Mouse (Mus musculus): ENCODE results near the gene Rhebl1. TPM values are rescaled to one million over a fixed set of nuclear protein-coding genes. Genes with fewer than 3 reads are reported as not detected.
A peak's percentile ranks its signal among the peaks of the same experiment; 100 is the strongest.

The Rhebl1 gene
- total and polyA plus RNA-seq, 2 experiments from 2014 or later, result 9.4 to 30.7 TPM

- H3K9me3 ChIP-seq (ENCODE audit: low read length), result no peaks in the 10 kb centered on the region
- 91% methylated on average over 11 of the region's 11 CpGs for WGBS
- ATAC-seq (ENCODE audit: low FRiP score) (no peak), DNase-seq (ENCODE audit: low spot score) (no peak)
- no peaks in the 10 kb centered on the region for H3K27me3 ChIP-seq (ENCODE audit: insufficient read depth, low read length)
- H3K4me2 ChIP-seq (ENCODE audit: low read depth, low read length, poor library complexity, severe bottlenecking), result no peak overlapping the region
- H3K4me1 ChIP-seq (ENCODE audit: insufficient read depth, low read length), result 0 out of 2 replicates have a peak, but pooled peaks cover 3% of the 10 kb centered on the region
- no peak for TF ChIP-seq CTCF (IDR thresholded peaks at IDR 0.05)
- H3K36me3 ChIP-seq (ENCODE audit: insufficient read depth, low read length), result peaks cover 48% of the 10 kb centered on the region
- H3K9ac ChIP-seq (replicated peaks; ENCODE audit: low read length, poor library complexity, severe bottlenecking), result no peak overlapping the region
- no peak overlapping the region for H3K4me3 ChIP-seq (ENCODE audit: low read depth, low read length)
- H3K27ac ChIP-seq (ENCODE audit: low read depth, low read length), result no peak overlapping the region
Observed at GRCm38 (mm10) chr15:98833281-98833680, 61.1 kb downstream of the Rhebl1 start.

- peak; percentile 14; the same call in 1 of the 2 replicates for TF ChIP-seq CTCF (IDR thresholded peaks at IDR 0.05)
- H3K4me3 ChIP-seq (ENCODE audit: low read depth, low read length), result no peak overlapping the region
- no peak for ATAC-seq (ENCODE audit: low FRiP score)
- H3K27ac ChIP-seq (ENCODE audit: low read depth, low read length), result no peak overlapping the region
- no peaks in the 10 kb centered on the region for H3K27me3 ChIP-seq (ENCODE audit: insufficient read depth, low read length)
- no peak overlapping the region for H3K9ac ChIP-seq (replicated peaks; ENCODE audit: low read length, poor library complexity, severe bottlenecking)
- H3K9me3 ChIP-seq (ENCODE audit: low read length), result no peaks in the 10 kb centered on the region
- peaks cover 43% of the 10 kb centered on the region for H3K36me3 ChIP-seq (ENCODE audit: insufficient read depth, low read length)
- DNase-seq (ENCODE audit: low spot score), result no peak
- H3K4me1 ChIP-seq (ENCODE audit: insufficient read depth, low read length), result 0 out of 2 replicates have a peak, but pooled peaks cover 3% of the 10 kb centered on the region
- WGBS, result 61% methylated on average over 12 of the region's 12 CpGs
- H3K4me2 ChIP-seq (ENCODE audit: low read depth, low read length, poor library complexity, severe bottlenecking), result no peak overlapping the region; the same call in 1 of the 2 replicates
Observed at GRCm38 (mm10) chr15:98832161-98833058, 61.9 kb downstream of the Rhebl1 start.

DNA sequence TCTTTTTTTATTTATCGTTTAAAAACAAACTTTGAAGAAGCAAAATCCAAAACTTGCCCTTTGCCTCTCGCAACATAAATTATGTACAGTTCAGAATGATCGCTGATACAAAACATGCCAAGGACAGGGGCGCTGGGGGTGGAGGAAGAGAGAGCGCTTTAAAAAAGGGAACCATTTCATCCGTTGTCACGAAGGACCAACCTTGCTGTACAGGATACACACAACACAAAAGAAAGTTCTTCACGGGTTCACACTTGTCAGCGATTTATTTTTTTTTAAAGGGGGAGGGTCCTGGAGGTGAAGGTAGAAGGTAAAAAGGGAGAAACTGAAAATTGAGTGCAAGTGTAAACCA is 62.7 kb downstream of the Rhebl1 start:
- Histone ChIP-seq H3K9ac (replicated peaks; ENCODE audit: low read length, poor library complexity, severe bottlenecking) (no peak overlapping the region; the same call in 1 of the 2 replicates), H3K27me3 (ENCODE audit: insufficient read depth, low read length) (no peaks in the 10 kb centered on the region), H3K27ac (ENCODE audit: low read depth, low read length) (peak overlapping the region; percentile 77), H3K9me3 (ENCODE audit: low read length) (no peaks in the 10 kb centered on the region), H3K4me1 (ENCODE audit: insufficient read depth, low read length) (0 out of 2 replicates have a peak, but pooled peaks cover 3% of the 10 kb centered on the region), H3K36me3 (ENCODE audit: insufficient read depth, low read length) (peaks cover 35% of the 10 kb centered on the region), H3K4me2 (ENCODE audit: low read depth, low read length, poor library complexity, severe bottlenecking) (peak overlapping the region; percentile 53), H3K4me3 (ENCODE audit: low read depth, low read length) (peak overlapping the region; percentile 68)
- no peak for TF ChIP-seq CTCF (IDR thresholded peaks at IDR 0.05)
- peak; percentile 18; the same call in 1 of the 2 replicates for ATAC-seq (ENCODE audit: low FRiP score)
- 22% methylated on average over 9 of the region's 9 CpGs for WGBS
- DNase-seq (ENCODE audit: low spot score), result no peak

GRCm38 (mm10) chr15:98830736-98831683 is 63.3 kb downstream of the Rhebl1 start, which contains the start of gene Prkag1:
TSS of gene Prkag1 (minus strand) at chr15:98831521.
- Histone ChIP-seq H3K4me3 (ENCODE audit: low read depth, low read length) (peak within 1 kb of the TSS; percentile 68), H3K9ac (replicated peaks; ENCODE audit: low read length, poor library complexity, severe bottlenecking) (peak within 1 kb of the TSS; percentile 75), H3K27me3 (ENCODE audit: insufficient read depth, low read length) (no peaks in the 10 kb centered on the region), H3K4me1 (ENCODE audit: insufficient read depth, low read length) (0 out of 2 replicates have a peak, but pooled peaks cover 3% of the 10 kb centered on the region), H3K4me2 (ENCODE audit: low read depth, low read length, poor library complexity, severe bottlenecking) (peak within 1 kb of the TSS; percentile 53), H3K9me3 (ENCODE audit: low read length) (no peaks in the 10 kb centered on the region), H3K36me3 (ENCODE audit: insufficient read depth, low read length) (peaks cover 29% of the 10 kb centered on the region), H3K27ac (ENCODE audit: low read depth, low read length) (peak within 1 kb of the TSS; percentile 77)
- peak; percentile 96 for DNase-seq (ENCODE audit: low spot score)
- ATAC-seq (ENCODE audit: low FRiP score), result peak; percentile 95
- WGBS, result under 1% methylated on average over 63 of the region's 66 CpGs
- peak; percentile 68 for TF ChIP-seq CTCF (IDR thresholded peaks at IDR 0.05)

Other genes starting within 250 kb of the Rhebl1 start
- 46.7 and 50.5 TPM in 2 replicates for gene Ddx23, start 231.6 kb downstream of the Rhebl1 start, total RNA-seq (2014; rRNA removed)
- gene Ddx23, start 231.6 kb downstream of the Rhebl1 start, polyA plus RNA-seq (2015; fragmentation: Nextera tagmentation; extraction: Ambion mirVana), result 14.0 and 20.5 TPM in 2 replicates
- gene Rnd1, start 217.1 kb downstream of the Rhebl1 start, total RNA-seq (2014; rRNA removed), result 34.5 and 42.9 TPM in 2 replicates
- gene Rnd1, start 217.1 kb downstream of the Rhebl1 start, polyA plus RNA-seq (2015; fragmentation: Nextera tagmentation; extraction: Ambion mirVana), result 20.7 and 24.9 TPM in 2 replicates
- 6.9 and 9.1 TPM in 2 replicates for gene Ccdc65, start 186.3 kb downstream of the Rhebl1 start, total RNA-seq (2014; rRNA removed)
- 11.4 and 12.3 TPM in 2 replicates for gene Ccdc65, start 186.3 kb downstream of the Rhebl1 start, polyA plus RNA-seq (2015; fragmentation: Nextera tagmentation; extraction: Ambion mirVana)
- 1.0 and 2.8 TPM in 2 replicates for gene Fkbp11, start 166.3 kb downstream of the Rhebl1 start, total RNA-seq (2014; rRNA removed)
- 4.4 and 5.4 TPM in 2 replicates for gene Fkbp11, start 166.3 kb downstream of the Rhebl1 start, polyA plus RNA-seq (2015; fragmentation: Nextera tagmentation; extraction: Ambion mirVana)
- 122 and 144 TPM in 2 replicates for gene Arf3, start 131.3 kb downstream of the Rhebl1 start, total RNA-seq (2014; rRNA removed)
- gene Arf3, start 131.3 kb downstream of the Rhebl1 start, polyA plus RNA-seq (2015; fragmentation: Nextera tagmentation; extraction: Ambion mirVana), result 89.2 and 93.8 TPM in 2 replicates
- gene Wnt10b, start 116.4 kb downstream of the Rhebl1 start, total RNA-seq (2014; rRNA removed), result 0.38 and 1.5 TPM in 2 replicates
- not detected in 2 replicates for gene Wnt10b, start 116.4 kb downstream of the Rhebl1 start, polyA plus RNA-seq (2015; fragmentation: Nextera tagmentation; extraction: Ambion mirVana)
- 0.33 TPM in 2 replicates for gene Wnt1, start 104.7 kb downstream of the Rhebl1 start, total RNA-seq (2014; rRNA removed)
- 0.81 and 1.1 TPM in 2 replicates for gene Wnt1, start 104.7 kb downstream of the Rhebl1 start, polyA plus RNA-seq (2015; fragmentation: Nextera tagmentation; extraction: Ambion mirVana)
- gene Ddn, start 85.0 kb downstream of the Rhebl1 start, total RNA-seq (2014; rRNA removed), result 5.5 and 7.3 TPM in 2 replicates
- gene Ddn, start 85.0 kb downstream of the Rhebl1 start, polyA plus RNA-seq (2015; fragmentation: Nextera tagmentation; extraction: Ambion mirVana), result 0.51 and 0.64 TPM in 2 replicates
- 45.1 and 50.6 TPM in 2 replicates for gene Prkag1, start 63.0 kb downstream of the Rhebl1 start, total RNA-seq (2014; rRNA removed)
- 50.6 and 57.4 TPM in 2 replicates for gene Prkag1, start 63.0 kb downstream of the Rhebl1 start, polyA plus RNA-seq (2015; fragmentation: Nextera tagmentation; extraction: Ambion mirVana)
- gene Kmt2d, start 23.3 kb downstream of the Rhebl1 start, total RNA-seq (2014; rRNA removed), result 32.2 and 32.5 TPM in 2 replicates
- gene Kmt2d, start 23.3 kb downstream of the Rhebl1 start, polyA plus RNA-seq (2015; fragmentation: Nextera tagmentation; extraction: Ambion mirVana), result 5.6 and 7.7 TPM in 2 replicates
- 0.38 and 0.71 TPM in 2 replicates for gene Dhh, start 4.0 kb upstream of the Rhebl1 start, total RNA-seq (2014; rRNA removed)
- gene Dhh, start 4.0 kb upstream of the Rhebl1 start, polyA plus RNA-seq (2015; fragmentation: Nextera tagmentation; extraction: Ambion mirVana), result 0.18 and 0.22 TPM in 2 replicates
- gene Lmbr1l, start 23.7 kb upstream of the Rhebl1 start, total RNA-seq (2014; rRNA removed), result 46.0 and 56.9 TPM in 2 replicates
- gene Lmbr1l, start 23.7 kb upstream of the Rhebl1 start, polyA plus RNA-seq (2015; fragmentation: Nextera tagmentation; extraction: Ambion mirVana), result 19.6 and 21.7 TPM in 2 replicates
- gene Tuba1b, start 40.0 kb upstream of the Rhebl1 start, total RNA-seq (2014; rRNA removed), result 2,522 and 3,264 TPM in 2 replicates
- 1,582 and 1,796 TPM in 2 replicates for gene Tuba1b, start 40.0 kb upstream of the Rhebl1 start, polyA plus RNA-seq (2015; fragmentation: Nextera tagmentation; extraction: Ambion mirVana)
- 1,797 and 2,945 TPM in 2 replicates for gene Gm49450, start 59.0 kb upstream of the Rhebl1 start, total RNA-seq (2014; rRNA removed)
- gene Gm49450, start 59.0 kb upstream of the Rhebl1 start, polyA plus RNA-seq (2015; fragmentation: Nextera tagmentation; extraction: Ambion mirVana), result not detected in 2 replicates
- gene Tuba1a, start 59.2 kb upstream of the Rhebl1 start, total RNA-seq (2014; rRNA removed), result 17,447 and 20,461 TPM in 2 replicates
- 15,641 and 16,823 TPM in 2 replicates for gene Tuba1a, start 59.2 kb upstream of the Rhebl1 start, polyA plus RNA-seq (2015; fragmentation: Nextera tagmentation; extraction: Ambion mirVana)
- gene Tuba1c, start 135.4 kb upstream of the Rhebl1 start, total RNA-seq (2014; rRNA removed), result 18.2 and 22.6 TPM in 2 replicates
- gene Tuba1c, start 135.4 kb upstream of the Rhebl1 start, polyA plus RNA-seq (2015; fragmentation: Nextera tagmentation; extraction: Ambion mirVana), result 9.6 and 9.9 TPM in 2 replicates
- gene Prph, start 160.6 kb upstream of the Rhebl1 start, total RNA-seq (2014; rRNA removed), result 9.8 and 11.2 TPM in 2 replicates
- 8.0 and 9.1 TPM in 2 replicates for gene Prph, start 160.6 kb upstream of the Rhebl1 start, polyA plus RNA-seq (2015; fragmentation: Nextera tagmentation; extraction: Ambion mirVana)
- 1.6 and 4.1 TPM in 2 replicates for gene Troap, start 180.0 kb upstream of the Rhebl1 start, total RNA-seq (2014; rRNA removed)
- gene Troap, start 180.0 kb upstream of the Rhebl1 start, polyA plus RNA-seq (2015; fragmentation: Nextera tagmentation; extraction: Ambion mirVana), result 1.4 and 2.1 TPM in 2 replicates
- gene C1ql4, start 193.3 kb upstream of the Rhebl1 start, total RNA-seq (2014; rRNA removed), result 17.7 and 21.1 TPM in 2 replicates
- 8.5 and 9.2 TPM in 2 replicates for gene C1ql4, start 193.3 kb upstream of the Rhebl1 start, polyA plus RNA-seq (2015; fragmentation: Nextera tagmentation; extraction: Ambion mirVana)
- gene Dnajc22, start 198.6 kb upstream of the Rhebl1 start, total RNA-seq (2014; rRNA removed), result 0.61 and 0.88 TPM in 2 replicates
- 1.3 and 1.6 TPM in 2 replicates for gene Dnajc22, start 198.6 kb upstream of the Rhebl1 start, polyA plus RNA-seq (2015; fragmentation: Nextera tagmentation; extraction: Ambion mirVana)
- 27.8 and 31.8 TPM in 2 replicates for gene Spats2, start 231.4 kb upstream of the Rhebl1 start, total RNA-seq (2014; rRNA removed)
- 17.7 and 19.5 TPM in 2 replicates for gene Spats2, start 231.4 kb upstream of the Rhebl1 start, polyA plus RNA-seq (2015; fragmentation: Nextera tagmentation; extraction: Ambion mirVana)